Mouse (Mus musculus) megakaryocyte, embryonic 14.5 days (primary cell): ENCODE data around the gene Usp12. TPM values are rescaled to one million over a fixed set of nuclear protein-coding genes. Genes with fewer than 3 reads are reported as not detected.

Source experiments
- H3K27me3 ChIP-seq: replicated peaks from 2 replicates; pipeline ENCODE3; 2012; ENCODE audit warnings: inconsistent platforms
- H3K36me3 ChIP-seq: replicated peaks from 2 replicates; pipeline ENCODE3; 2012; ENCODE audit warnings: low read length, inconsistent platforms, mixed read lengths
- H3K4me1 ChIP-seq: 2 replicates; pipeline ENCODE4 v1.6.1; 2012; ENCODE audit warnings: inconsistent platforms
- H3K4me3 ChIP-seq: replicated peaks from 2 replicates; pipeline ENCODE3; 2012; ENCODE audit warnings: moderate library complexity, mild to moderate bottlenecking, inconsistent platforms
- H3K9me3 ChIP-seq: 2 replicates; pipeline ENCODE4 v1.6.1; 2012; ENCODE audit warnings: inconsistent platforms
- FLI1 ChIP-seq: IDR thresholded peaks from 2 replicates; pipeline ENCODE4 v1.6.1; 2012; ENCODE audit warnings: low read length, inconsistent platforms, mixed read lengths
- GATA1 ChIP-seq: IDR thresholded peaks from 3 replicates; pipeline ENCODE4 v1.6.1; 2012; ENCODE audit warnings: mixed read lengths, low read length, inconsistent platforms, borderline replicate concordance
- polyA plus RNA-seq: library from polyadenylated mRNA; stranded (reverse); fragments of >175 nt; gene quantifications from 2 replicates; pipeline ENCODE4 v1.2.3, GENCODE M21; 2012; ENCODE audit warnings: low replicate concordance; ENCODE audit not compliant: insufficient read depth

Gene Usp12
- polyA plus RNA-seq, 1 experiment, result 3.6 TPM

- no peak for TF ChIP-seq GATA1
- TF ChIP-seq FLI1, result no peak
- H3K27me3 ChIP-seq, result peaks cover 3% of the 10 kb centered on the region
- peaks cover 31% of the 10 kb centered on the region for H3K4me1 ChIP-seq
- peaks cover 17% of the 10 kb centered on the region for H3K9me3 ChIP-seq
- H3K4me3 ChIP-seq, result no peak overlapping the region
- H3K36me3 ChIP-seq, result peaks cover 10% of the 10 kb centered on the region
These were observed 11.2 kb upstream of the Usp12 start for GRCm38 (mm10) chr5:146806004-146806430.

DNA sequence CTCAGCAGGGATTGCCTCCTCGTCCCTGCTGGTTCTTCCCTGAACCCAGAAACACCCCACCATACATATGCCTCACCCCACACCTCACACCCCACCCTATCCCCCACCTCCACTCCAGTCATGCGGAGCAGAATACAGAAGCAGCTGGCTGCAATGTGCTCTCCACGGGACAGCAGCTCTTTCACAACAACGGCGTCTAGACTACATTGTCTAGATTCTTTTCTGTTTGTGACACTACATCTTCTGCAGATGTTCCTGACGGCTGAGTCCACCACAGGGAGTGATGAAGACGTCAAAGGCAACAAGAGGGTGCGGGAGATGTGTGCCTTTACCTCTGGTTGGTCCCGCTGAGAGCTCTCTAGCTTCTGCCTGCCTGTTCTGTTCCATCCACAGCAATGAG is 3.2 kb upstream of the Usp12 start:
- H3K27me3 ChIP-seq, result no peaks in the 10 kb centered on the region
- peaks cover 17% of the 10 kb centered on the region for H3K9me3 ChIP-seq
- TF ChIP-seq FLI1 (no peak), GATA1 (no peak)
- peaks cover 10% of the 10 kb centered on the region for H3K36me3 ChIP-seq
- H3K4me3 ChIP-seq, result peak overlapping the region; percentile 3
- peaks cover 35% of the 10 kb centered on the region for H3K4me1 ChIP-seq

DNA sequence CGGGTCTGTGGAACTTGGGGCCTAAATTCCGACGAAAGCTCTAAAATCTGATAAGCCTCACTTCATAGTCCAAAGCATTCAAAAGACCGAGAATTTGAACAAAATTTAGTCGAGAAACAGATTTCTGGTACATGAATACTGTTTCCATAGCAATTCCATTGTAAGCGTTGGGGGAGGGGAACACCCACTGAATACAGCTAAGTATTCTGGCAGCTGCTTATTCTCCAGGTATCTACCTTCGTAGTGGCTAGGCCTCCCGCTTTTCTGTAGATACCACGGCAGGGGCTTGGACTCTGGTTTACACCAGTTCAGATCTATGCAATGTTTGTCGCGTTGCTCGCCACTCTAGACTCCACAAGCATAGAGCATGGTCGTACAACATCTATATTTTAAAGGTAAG is 922 bp upstream of the Usp12 start:
- Histone ChIP-seq H3K36me3 (no peaks in the 10 kb centered on the region), H3K9me3 (no peaks in the 10 kb centered on the region), H3K27me3 (no peaks in the 10 kb centered on the region), H3K4me1 (peaks cover 58% of the 10 kb centered on the region), H3K4me3 (no peak overlapping the region)
- no peak for TF ChIP-seq GATA1
- TF ChIP-seq FLI1, result no peak

GRCm38 (mm10) chr5:146794084-146794852 is 538 bp downstream of the Usp12 start:
- Histone ChIP-seq H3K27me3 (no peaks in the 10 kb centered on the region), H3K9me3 (no peaks in the 10 kb centered on the region), H3K4me1 (peaks cover 73% of the 10 kb centered on the region), H3K36me3 (no peaks in the 10 kb centered on the region), H3K4me3 (peak overlapping the region; percentile 94)
- no peak for TF ChIP-seq FLI1
- no peak for TF ChIP-seq GATA1

GRCm38 (mm10) chr5:146793630-146794083 is 1.1 kb downstream of the Usp12 start:
- Histone ChIP-seq H3K36me3 (no peaks in the 10 kb centered on the region), H3K9me3 (no peaks in the 10 kb centered on the region), H3K4me1 (peaks cover 75% of the 10 kb centered on the region), H3K4me3 (peak overlapping the region; percentile 94), H3K27me3 (no peaks in the 10 kb centered on the region)
- TF ChIP-seq FLI1 (no peak), GATA1 (no peak)

DNA sequence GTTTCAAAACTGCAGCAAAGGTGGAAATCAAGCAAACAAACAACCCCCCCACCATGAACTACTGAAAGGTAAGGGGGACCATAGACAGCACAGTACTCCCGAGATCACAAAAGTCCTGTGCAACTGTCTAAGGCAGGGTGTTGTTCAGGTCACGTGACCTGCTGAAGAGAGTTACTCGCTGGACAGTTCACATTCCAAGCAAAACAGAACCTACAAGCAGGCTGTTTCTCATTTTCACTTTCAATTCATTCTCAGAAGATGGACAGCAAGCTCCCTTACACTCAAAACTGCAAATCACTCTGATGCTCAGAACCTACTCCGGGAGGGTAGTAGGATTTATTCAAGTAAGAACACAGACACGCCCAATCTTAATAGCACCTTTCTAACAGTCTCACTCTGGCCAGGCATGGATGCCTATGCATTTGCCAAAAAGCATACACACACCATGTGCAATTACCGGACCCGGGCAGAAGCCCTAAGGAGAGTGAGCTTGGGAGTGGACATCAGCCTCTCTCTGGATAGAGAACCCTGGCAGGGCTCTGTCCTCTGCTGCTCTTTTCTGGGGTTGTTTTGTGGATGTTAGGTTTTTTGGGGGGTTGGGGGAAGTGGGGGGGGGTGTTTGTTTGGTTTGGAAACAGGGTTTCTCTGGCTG is 2.5 kb downstream of the Usp12 start:
- Histone ChIP-seq H3K36me3 (peaks cover 3% of the 10 kb centered on the region), H3K4me3 (peak overlapping the region; percentile 86), H3K4me1 (peaks cover 76% of the 10 kb centered on the region), H3K27me3 (no peaks in the 10 kb centered on the region), H3K9me3 (no peaks in the 10 kb centered on the region)
- TF ChIP-seq FLI1, result no peak
- TF ChIP-seq GATA1, result no peak

DNA sequence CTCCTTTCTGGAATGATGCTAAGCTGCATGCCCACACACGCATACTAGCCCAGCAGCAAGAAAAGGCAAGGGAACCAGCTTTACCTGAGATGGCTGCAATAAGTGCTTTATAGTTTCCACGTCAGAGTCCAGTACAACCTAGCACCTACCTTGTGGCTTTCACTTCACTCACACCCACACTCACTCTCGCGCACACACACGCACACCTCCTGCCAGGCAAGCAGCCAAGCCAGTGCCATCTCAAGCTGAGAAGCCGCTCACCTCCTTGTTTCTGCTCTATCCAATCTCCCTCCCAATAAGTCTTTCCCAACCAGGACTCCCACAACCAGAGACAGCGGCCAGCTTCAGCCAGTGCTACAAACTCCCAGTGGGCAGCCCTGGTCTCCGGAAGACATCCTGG is 3.9 kb downstream of the Usp12 start:
- Histone ChIP-seq H3K4me3 (peak overlapping the region; percentile 2), H3K36me3 (peaks cover 3% of the 10 kb centered on the region), H3K4me1 (peaks cover 83% of the 10 kb centered on the region), H3K27me3 (no peaks in the 10 kb centered on the region), H3K9me3 (no peaks in the 10 kb centered on the region)
- TF ChIP-seq GATA1 (no peak), FLI1 (no peak)

DNA sequence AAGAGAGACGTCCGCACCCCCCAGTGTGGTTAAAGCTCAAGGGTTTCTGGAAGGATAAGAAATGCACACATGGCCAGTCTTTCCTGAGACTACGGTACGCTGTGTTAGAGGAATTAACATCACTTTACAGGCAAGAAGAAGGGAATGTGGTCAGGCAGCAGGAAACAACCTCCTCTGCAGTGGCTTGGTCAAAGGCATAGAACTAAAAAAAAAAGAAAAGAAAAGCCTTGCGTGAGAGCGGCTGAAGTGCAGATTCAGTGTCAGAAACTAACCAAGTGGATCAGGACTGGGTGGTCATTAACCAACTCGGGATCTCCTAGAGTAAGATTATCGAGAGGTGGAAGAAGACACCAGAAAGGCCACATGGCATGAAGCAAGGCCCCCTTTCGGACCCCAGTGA is 5.4 kb downstream of the Usp12 start:
- H3K4me1 ChIP-seq, result peaks cover 91% of the 10 kb centered on the region

GRCm38 (mm10) chr5:146786123-146786522 is 8.7 kb downstream of the Usp12 start:
- no peaks in the 10 kb centered on the region for H3K9me3 ChIP-seq
- peaks cover 19% of the 10 kb centered on the region for H3K36me3 ChIP-seq
- H3K4me3 ChIP-seq, result no peak overlapping the region
- TF ChIP-seq GATA1, result no peak
- TF ChIP-seq FLI1, result no peak
- no peaks in the 10 kb centered on the region for H3K27me3 ChIP-seq
- peaks cover 92% of the 10 kb centered on the region for H3K4me1 ChIP-seq

More for the DNA sequence above, 5.4 kb downstream of the Usp12 start:
- Histone ChIP-seq H3K27me3 (no peaks in the 10 kb centered on the region), H3K9me3 (no peaks in the 10 kb centered on the region), H3K4me3 (peak overlapping the region; percentile 80), H3K36me3 (peaks cover 3% of the 10 kb centered on the region)
- TF ChIP-seq FLI1, result no peak
- no peak for TF ChIP-seq GATA1

DNA sequence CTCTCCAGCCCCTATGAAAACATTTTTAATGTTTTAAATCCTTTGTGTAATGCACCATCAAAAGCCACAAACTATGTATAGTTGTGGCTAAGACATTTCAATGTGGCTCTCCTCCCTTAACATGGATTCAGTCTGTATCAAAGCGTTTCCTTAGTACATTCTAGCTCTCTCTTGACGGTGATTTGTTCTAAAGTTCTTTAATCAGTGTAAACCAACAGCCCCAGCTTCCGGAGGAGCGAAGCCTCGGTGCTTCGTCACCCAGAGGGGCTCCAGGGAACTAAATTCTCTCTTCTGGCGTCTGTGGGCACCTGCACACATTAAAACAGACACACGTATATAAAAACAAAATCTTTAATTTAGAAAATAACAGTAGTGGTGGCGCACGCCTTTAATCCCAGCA is 10.9 kb downstream of the Usp12 start:
- Histone ChIP-seq H3K4me3 (no peak overlapping the region), H3K36me3 (peaks cover 19% of the 10 kb centered on the region), H3K4me1 (peaks cover 86% of the 10 kb centered on the region), H3K9me3 (no peaks in the 10 kb centered on the region), H3K27me3 (no peaks in the 10 kb centered on the region)
- TF ChIP-seq GATA1 (no peak), FLI1 (no peak)
